Mouse (Mus musculus) midbrain, embryonic 14.5 days (tissue): ENCODE data around the gene Lzts2. TPM values are rescaled to one million over a fixed set of nuclear protein-coding genes. Genes with fewer than 3 reads are reported as not detected.

Experiments used
- ATAC-seq: fragments of 200-750 bp; cut with Nextera tagmentation; 2 replicates; pipeline ENCODE4 v1.8.0; 2017; ENCODE audit warnings: moderate number of reproducible peaks, moderate library complexity; ENCODE audit not compliant: low FRiP score, low TSS enrichment
- DNase-seq: peaks from one replicate; pipeline ENCODE4 v3.0.0-alpha.2; 2015
- H3K27ac ChIP-seq: fragments of 300-500 bp; sonication (generic); replicated peaks from 2 replicates; pipeline ENCODE4 v1.5.1; 2014; ENCODE audit warnings: mild to moderate bottlenecking, low read depth, low read length, moderate library complexity
- H3K27me3 ChIP-seq: fragments of 300-500 bp; sonication (generic); 2 replicates; pipeline ENCODE4 v1.6.1; 2014; ENCODE audit warnings: low read length, control low read depth, mixed read lengths; ENCODE audit not compliant: control insufficient read depth, insufficient read depth
- H3K36me3 ChIP-seq: fragments of 300-500 bp; sonication (generic); 2 replicates; pipeline ENCODE4 v1.6.1; 2014; ENCODE audit warnings: low read length, control low read depth; ENCODE audit not compliant: control insufficient read depth, insufficient read depth
- H3K4me1 ChIP-seq: fragments of 300-500 bp; sonication (generic); 2 replicates; pipeline ENCODE4 v1.6.1; 2014; ENCODE audit warnings: mild to moderate bottlenecking, antibody characterized with exemption, low read length, control low read depth; ENCODE audit not compliant: control insufficient read depth, insufficient read depth
- H3K4me2 ChIP-seq: fragments of 300-500 bp; sonication (generic); 2 replicates; pipeline ENCODE4 v1.6.1; 2014; ENCODE audit warnings: mild to moderate bottlenecking, low read length, moderate library complexity
- H3K4me3 ChIP-seq: fragments of 300-500 bp; sonication (generic); replicated peaks from 2 replicates; pipeline ENCODE4 v1.5.1; 2014; ENCODE audit warnings: low read depth, low read length
- H3K9ac ChIP-seq: fragments of 300-500 bp; sonication (generic); replicated peaks from 2 replicates; pipeline ENCODE4 v1.6.1; 2014; ENCODE audit warnings: mild to moderate bottlenecking, low read length, moderate library complexity
- H3K9me3 ChIP-seq: fragments of 300-500 bp; sonication (generic); 2 replicates; pipeline ENCODE4 v1.6.1; 2016; ENCODE audit warnings: low read length, control low read depth, mixed read lengths; ENCODE audit not compliant: control insufficient read depth
- WGBS: fragments of 180-500 bp; shearing (Covaris S2); extraction: QIAGEN DNeasy Blood & Tissue Kit; methylation state at CpG from one replicate; pipeline ENCODE4 v1.1.7; 2014; 5-methylcytosine and 5-hydroxymethylcytosine counted together
- polyA plus RNA-seq: library from polyadenylated mRNA; unstranded; fragments of >200 nt; fragmentation: Nextera tagmentation; extraction: Ambion mirVana; gene quantifications from 2 replicates; pipeline ENCODE4 v1.2.1, GENCODE M21; 2014

Lzts2 gene
- polyA plus RNA-seq, 1 experiment from 2014 or later, result 21.5 TPM

DNA sequence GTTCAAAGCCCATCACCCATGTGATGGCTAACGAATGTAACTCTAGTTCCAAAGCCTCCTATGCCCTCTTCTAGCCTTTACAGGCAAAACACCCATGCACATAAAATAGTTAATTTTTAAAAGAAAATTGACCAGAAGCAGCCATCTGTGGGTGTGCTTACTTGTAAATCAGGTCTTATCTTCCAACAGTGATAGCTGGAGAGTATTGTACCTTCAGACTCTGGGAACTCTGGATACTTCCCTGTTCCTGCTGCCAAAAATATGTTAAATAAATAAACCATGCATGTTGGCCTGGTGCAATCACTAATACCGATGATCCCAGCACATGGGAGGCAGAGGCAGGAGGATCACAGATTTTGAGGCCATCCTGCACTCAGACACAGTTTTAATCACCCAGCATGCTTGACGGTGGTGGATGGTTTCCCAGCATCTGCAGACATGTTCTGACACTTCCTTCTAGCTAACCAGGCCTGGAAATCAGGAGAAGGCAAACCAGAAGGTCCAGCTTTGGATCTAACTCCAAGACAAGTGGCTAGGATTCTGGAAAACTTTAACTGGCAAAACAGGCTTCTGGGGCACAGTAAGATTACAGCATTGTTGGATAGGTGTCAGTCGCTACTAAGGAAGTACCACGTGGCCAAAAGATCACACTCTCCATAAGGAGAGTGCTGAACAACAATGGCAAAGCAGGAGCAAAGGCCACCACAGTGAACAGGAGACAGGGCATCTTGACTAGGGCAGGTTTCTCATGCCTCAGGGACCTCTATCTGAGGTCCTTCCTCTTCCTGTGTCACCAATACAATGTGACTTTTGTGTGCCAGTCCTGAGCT, 28.8 kb upstream of the Lzts2 start:
- Histone ChIP-seq H3K4me1 (peaks cover 8% of the 10 kb centered on the region), H3K9me3 (no peaks in the 10 kb centered on the region), H3K27me3 (no peaks in the 10 kb centered on the region), H3K4me3 (no peak overlapping the region), H3K9ac (no peak overlapping the region), H3K27ac (no peak overlapping the region), H3K4me2 (no peak overlapping the region), H3K36me3 (peaks cover 17% of the 10 kb centered on the region)
- WGBS, result 69% methylated on average over 5 of the region's 5 CpGs
- ATAC-seq, result no peak
- no peak for DNase-seq

GRCm38 (mm10) chr19:44987004-44987403, 27.2 kb upstream of the Lzts2 start:
- DNase-seq (no peak), ATAC-seq (no peak)
- no peaks in the 10 kb centered on the region for H3K9me3 ChIP-seq
- no peak overlapping the region for H3K4me2 ChIP-seq
- peaks cover 4% of the 10 kb centered on the region for H3K36me3 ChIP-seq
- H3K27me3 ChIP-seq, result no peaks in the 10 kb centered on the region
- WGBS, result 70% methylated on average over 6 of the region's 6 CpGs
- H3K27ac ChIP-seq, result no peak overlapping the region
- H3K4me3 ChIP-seq, result no peak overlapping the region
- no peak overlapping the region for H3K9ac ChIP-seq
- peaks cover 23% of the 10 kb centered on the region for H3K4me1 ChIP-seq

DNA sequence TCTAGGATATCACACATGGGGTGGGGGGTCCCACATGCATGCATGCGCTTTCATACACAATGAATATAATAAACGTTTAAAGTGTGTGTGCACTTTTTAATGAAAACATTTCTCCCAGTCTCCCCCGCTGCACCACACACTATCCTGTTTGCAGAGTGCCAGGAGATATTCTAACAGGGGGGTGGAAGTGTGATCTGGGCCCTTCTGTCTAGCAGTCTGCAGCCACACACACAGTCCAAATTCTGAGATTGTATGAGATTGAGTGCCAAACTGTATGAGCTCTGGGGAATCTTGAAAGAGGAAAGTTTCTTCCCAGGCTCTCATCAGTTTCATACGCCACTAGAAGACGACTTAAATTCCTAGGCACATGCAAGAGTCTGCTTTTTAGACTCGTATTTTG, 26.4 kb upstream of the Lzts2 start:
- Histone ChIP-seq H3K27ac (no peak overlapping the region), H3K36me3 (peaks cover 9% of the 10 kb centered on the region)
- DNase-seq, result no peak

DNA sequence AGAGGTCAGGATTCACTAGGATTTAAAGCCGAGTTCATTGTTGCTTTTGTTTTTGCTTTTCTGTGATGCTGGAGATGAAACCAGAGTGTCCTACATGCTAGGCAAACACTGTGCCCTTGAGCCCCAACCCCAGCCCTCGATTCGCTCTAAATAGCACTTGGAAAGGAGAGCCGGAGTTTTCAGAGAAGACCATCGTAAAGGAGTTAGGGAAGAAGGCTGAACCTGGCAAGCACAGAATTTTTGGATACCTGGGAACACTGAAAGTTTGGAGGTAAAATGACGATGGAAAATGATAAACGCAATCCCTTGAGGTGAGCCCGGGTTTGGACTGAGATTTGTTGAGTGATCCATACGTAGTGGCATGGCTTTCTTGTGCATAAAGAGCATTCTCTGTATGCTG, 25.9 kb upstream of the Lzts2 start:
- 0 out of 2 replicates have a peak overlapping the region, but pooled peaks have one; percentile 73 for H3K27ac ChIP-seq
- peak overlapping the region; percentile 84 for H3K9ac ChIP-seq
- DNase-seq (no peak), ATAC-seq (no peak)
- H3K27me3 ChIP-seq, result no peaks in the 10 kb centered on the region
- WGBS, result 21% methylated on average over 9 of the region's 9 CpGs
- peak overlapping the region; percentile 70 for H3K4me2 ChIP-seq
- no peaks in the 10 kb centered on the region for H3K9me3 ChIP-seq
- peaks cover 23% of the 10 kb centered on the region for H3K4me1 ChIP-seq
- peaks cover 14% of the 10 kb centered on the region for H3K36me3 ChIP-seq
- H3K4me3 ChIP-seq, result peak overlapping the region; percentile 80

More for the DNA sequence above, 26.4 kb upstream of the Lzts2 start:
- no peak overlapping the region for H3K9ac ChIP-seq
- H3K4me1 ChIP-seq, result peaks cover 23% of the 10 kb centered on the region
- ATAC-seq, result no peak
- H3K4me2 ChIP-seq, result no peak overlapping the region
- no peak overlapping the region for H3K4me3 ChIP-seq
- 54% methylated on average over 6 of the region's 6 CpGs for WGBS
- H3K27me3 ChIP-seq, result no peaks in the 10 kb centered on the region
- H3K9me3 ChIP-seq, result no peaks in the 10 kb centered on the region

GRCm38 (mm10) chr19:44988831-44989566, 25.2 kb upstream of the Lzts2 start, which contains the start of gene Sema4g:
Sema4g (plus strand) TSS chr19:44989101.
- Histone ChIP-seq H3K27me3 (no peaks in the 10 kb centered on the region), H3K4me1 (peaks cover 23% of the 10 kb centered on the region), H3K4me2 (peak within 1 kb of the TSS; percentile 70), H3K9me3 (no peaks in the 10 kb centered on the region), H3K4me3 (peak within 1 kb of the TSS; percentile 80), H3K36me3 (peaks cover 17% of the 10 kb centered on the region), H3K27ac (peak within 1 kb of the TSS; percentile 73), H3K9ac (peak within 1 kb of the TSS; percentile 84)
- DNase-seq (peak; percentile 83), ATAC-seq (peak; percentile 80)
- WGBS, result under 1% methylated on average over 51 of the region's 58 CpGs

DNA sequence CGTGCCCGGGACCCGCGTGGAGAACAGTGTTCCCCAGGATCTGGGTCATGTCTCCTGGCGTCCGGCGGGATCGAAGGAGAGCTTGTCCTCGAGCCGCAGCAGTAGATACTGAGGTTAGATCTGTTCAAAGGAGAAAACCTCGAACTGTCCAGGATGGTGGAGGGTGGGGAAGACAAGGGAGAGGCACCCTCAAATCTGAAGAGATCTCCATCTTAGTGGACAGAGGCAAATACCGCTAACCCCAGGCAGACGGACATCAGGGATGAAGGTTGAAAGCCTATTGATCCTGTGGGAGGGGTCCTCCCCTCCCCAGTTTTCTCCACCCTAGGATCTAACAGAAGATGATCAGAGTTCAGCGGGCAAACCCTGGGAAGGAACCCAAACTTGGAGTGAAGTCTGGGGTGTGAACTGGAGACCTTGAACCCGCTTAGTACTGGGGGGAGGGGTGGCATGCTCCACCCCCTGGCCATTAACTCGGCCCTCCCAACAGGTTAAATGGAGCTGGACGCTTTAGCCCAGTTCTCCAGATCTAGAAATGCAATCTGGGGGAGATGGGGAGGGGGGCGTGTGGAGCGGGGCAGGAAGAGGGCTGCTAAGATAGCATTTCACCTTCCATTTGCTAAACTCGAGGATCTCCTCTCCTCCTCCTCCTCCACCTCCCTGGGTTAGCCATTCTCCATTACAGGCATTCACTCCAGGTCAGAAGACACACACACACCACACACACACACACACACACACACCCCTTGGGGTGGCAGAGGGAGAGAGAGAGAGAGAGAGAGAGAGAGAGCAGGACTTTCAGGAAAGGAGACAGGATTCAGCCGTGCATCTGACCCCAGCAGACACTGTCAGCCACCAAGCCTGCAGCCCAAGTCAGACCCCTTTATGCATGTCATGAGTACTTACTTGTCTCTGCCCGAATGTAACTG, 24.4 kb upstream of the Lzts2 start:
- Histone ChIP-seq H3K4me1 (peaks cover 23% of the 10 kb centered on the region), H3K4me2 (peak overlapping the region; percentile 70), H3K36me3 (peaks cover 20% of the 10 kb centered on the region), H3K9ac (peak overlapping the region; percentile 84), H3K27ac (peak overlapping the region; percentile 73), H3K27me3 (no peaks in the 10 kb centered on the region), H3K9me3 (no peaks in the 10 kb centered on the region), H3K4me3 (peak overlapping the region; percentile 80)
- no peak; the same call in 1 of the 2 replicates for ATAC-seq
- DNase-seq, result peak; percentile 9
- 4% methylated on average over 22 of the region's 22 CpGs for WGBS

GRCm38 (mm10) chr19:44991031-44991430, 23.2 kb upstream of the Lzts2 start:
- Histone ChIP-seq H3K4me1 (peaks cover 23% of the 10 kb centered on the region), H3K36me3 (peaks cover 21% of the 10 kb centered on the region), H3K27ac (no peak overlapping the region), H3K9ac (0 out of 2 replicates have a peak overlapping the region, but pooled peaks have one; percentile 84), H3K9me3 (no peaks in the 10 kb centered on the region), H3K4me3 (no peak overlapping the region), H3K27me3 (no peaks in the 10 kb centered on the region), H3K4me2 (peak overlapping the region; percentile 70)
- DNase-seq (no peak), ATAC-seq (no peak)
- WGBS, result 89% methylated on average over 8 of the region's 8 CpGs

- H3K27ac ChIP-seq, result no peak overlapping the region
- no peak for DNase-seq
- no peak for ATAC-seq
- H3K9me3 ChIP-seq, result no peaks in the 10 kb centered on the region
- H3K27me3 ChIP-seq, result no peaks in the 10 kb centered on the region
- 60% methylated on average over 7 of the region's 7 CpGs for WGBS
- peaks cover 33% of the 10 kb centered on the region for H3K36me3 ChIP-seq
- H3K9ac ChIP-seq, result no peak overlapping the region
- H3K4me2 ChIP-seq, result no peak overlapping the region
- no peak overlapping the region for H3K4me3 ChIP-seq
- peaks cover 23% of the 10 kb centered on the region for H3K4me1 ChIP-seq
Measured at GRCm38 (mm10) chr19:44992246-44992645, 22.0 kb upstream of the Lzts2 start.
